In the genomic region with DNA sequence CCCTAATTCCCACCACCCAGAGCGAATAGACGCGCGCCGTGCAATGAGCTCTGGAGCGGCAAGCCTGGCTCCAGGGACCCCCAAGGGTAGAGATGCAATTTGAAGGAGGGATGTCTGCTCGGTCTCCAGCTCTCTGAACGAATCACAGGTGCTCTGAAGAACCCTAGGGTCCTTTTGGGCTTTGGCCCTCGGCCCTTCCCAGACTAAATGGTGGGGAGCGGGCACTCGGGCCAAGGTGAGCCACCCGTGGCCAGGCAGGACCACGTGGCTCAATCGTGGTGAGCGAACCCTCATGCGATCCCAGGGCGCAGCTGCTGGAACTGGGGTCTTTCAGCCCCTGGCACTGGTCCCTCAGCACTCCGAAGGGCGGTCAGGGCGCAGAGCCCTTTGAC, we compare ENCODE assay signal across 8 mouse cellular contexts. TPM values are rescaled to one million over a fixed set of nuclear protein-coding genes. Genes with fewer than 3 reads are reported as not detected.
DNase-seq lines count a peak whose midpoint lies in the region; ATAC-seq and TF ChIP-seq lines count a peak whose summit lies in the region.

No protein-coding gene starts in this region.

- H3K4me2 ChIP-seq in lung, embryonic 14.5 days, result peak overlapping the region; percentile 97
- peak overlapping the region; percentile 98 for H3K4me2 ChIP-seq in forebrain, embryonic 14.5 days (ENCODE audit: low read length)
- H3K4me2 ChIP-seq in limb, embryonic 15.5 days, result peak overlapping the region; percentile 97
- H3K4me2 ChIP-seq in stomach, embryonic 14.5 days (replicated peaks; ENCODE audit: low read depth, low read length), result peak overlapping the region; percentile 96

- 0 out of 2 replicates have a peak, but pooled peaks cover 1% of the 10 kb centered on the region for H3K36me3 ChIP-seq in lung, embryonic 14.5 days (ENCODE audit: insufficient read depth)
- no peaks in the 10 kb centered on the region for H3K36me3 ChIP-seq in forebrain, embryonic 14.5 days (ENCODE audit: control insufficient read depth, insufficient read depth, low read length)
- no peaks in the 10 kb centered on the region for H3K36me3 ChIP-seq in limb, embryonic 15.5 days
- H3K36me3 ChIP-seq in stomach, embryonic 14.5 days (ENCODE audit: control insufficient read depth, insufficient read depth, low read length), result no peaks in the 10 kb centered on the region

- DNase-seq in lung, embryonic 14.5 days, result no peak
- no peak for DNase-seq in lung, postnatal 25 days (ENCODE audit: low spot score)
- DNase-seq in forebrain, embryonic 14.5 days (ENCODE audit: low spot score), result peak; percentile 22
- DNase-seq in urinary bladder, postnatal 14 days (ENCODE audit: low spot score), result no peak
- no peak for DNase-seq in cerebellum, adult 8-10 months
- no peak for DNase-seq in natural killer cell, adult 2 months (ENCODE audit: low spot score in 2 of 2)

- TF ChIP-seq CTCF in lung, embryonic 14.5 days (IDR thresholded peaks at IDR 0.05; ENCODE audit: low read depth), result no peak

- H3K9me3 ChIP-seq in lung, embryonic 14.5 days (ENCODE audit: low read depth, low read length), result no peaks in the 10 kb centered on the region
- H3K9me3 ChIP-seq in forebrain, embryonic 14.5 days (replicated peaks; ENCODE audit: control insufficient read depth, low read length), result no peaks in the 10 kb centered on the region
- no peaks in the 10 kb centered on the region for H3K9me3 ChIP-seq in limb, embryonic 15.5 days
- no peaks in the 10 kb centered on the region for H3K9me3 ChIP-seq in stomach, embryonic 14.5 days (ENCODE audit: control insufficient read depth, low read depth, low read length)

- ATAC-seq in lung, embryonic 14.5 days (ENCODE audit: insufficient read depth), result no peak
- no peak for ATAC-seq in forebrain, embryonic 14.5 days
- ATAC-seq in limb, embryonic 15.5 days (ENCODE audit: insufficient number of reproducible peaks, low FRiP score, low TSS enrichment, low read depth), result no peak
- no peak for ATAC-seq in stomach, embryonic 14.5 days (ENCODE audit: insufficient number of reproducible peaks, insufficient read depth, low FRiP score, low read depth)

- H3K9ac ChIP-seq in lung, embryonic 14.5 days, result peak overlapping the region; percentile 58
- peak overlapping the region; percentile 43 for H3K9ac ChIP-seq in forebrain, embryonic 14.5 days (ENCODE audit: low read length)
- H3K9ac ChIP-seq in limb, embryonic 15.5 days, result 0 out of 2 replicates have a peak overlapping the region, but pooled peaks have one; percentile 37
- no peak overlapping the region; the same call in 1 of the 2 replicates for H3K9ac ChIP-seq in stomach, embryonic 14.5 days (replicated peaks; ENCODE audit: low read depth, low read length)

- peak overlapping the region; percentile 99 for H3K27ac ChIP-seq in lung, embryonic 14.5 days (ENCODE audit: low read depth)
- no peak overlapping the region for H3K27ac ChIP-seq in forebrain, embryonic 14.5 days (ENCODE audit: low read depth, low read length)
- H3K27ac ChIP-seq in limb, embryonic 15.5 days, result peak overlapping the region; percentile 92
- no peak overlapping the region for H3K27ac ChIP-seq in stomach, embryonic 14.5 days (ENCODE audit: low read length)

- peaks cover 10% of the 10 kb centered on the region; the same call in 1 of the 2 replicates for H3K27me3 ChIP-seq in lung, embryonic 14.5 days (ENCODE audit: insufficient read depth, low read length)
- peaks cover 31% of the 10 kb centered on the region for H3K27me3 ChIP-seq in forebrain, embryonic 14.5 days (replicated peaks; ENCODE audit: control insufficient read depth, insufficient read depth, low read length)
- H3K27me3 ChIP-seq in limb, embryonic 15.5 days, result 0 out of 2 replicates have a peak, but pooled peaks cover 6% of the 10 kb centered on the region
- H3K27me3 ChIP-seq in stomach, embryonic 14.5 days (ENCODE audit: control insufficient read depth, insufficient read depth, low read length), result peaks cover 3% of the 10 kb centered on the region; the same call in 1 of the 2 replicates

- peaks cover 7% of the 10 kb centered on the region for H3K4me1 ChIP-seq in lung, embryonic 14.5 days (ENCODE audit: insufficient read depth)
- H3K4me1 ChIP-seq in forebrain, embryonic 14.5 days (ENCODE audit: control insufficient read depth, insufficient read depth, low read length), result peaks cover 26% of the 10 kb centered on the region
- H3K4me1 ChIP-seq in limb, embryonic 15.5 days, result peaks cover 49% of the 10 kb centered on the region
- peaks cover 18% of the 10 kb centered on the region for H3K4me1 ChIP-seq in stomach, embryonic 14.5 days (ENCODE audit: control insufficient read depth, insufficient read depth, low read length)

- under 1% methylated on average over 20 of the region's 20 CpGs for WGBS in lung, embryonic 14.5 days
- under 1% methylated on average over 20 of the region's 20 CpGs for WGBS in forebrain, embryonic 14.5 days
- WGBS in limb, embryonic 15.5 days, result under 1% methylated on average over 20 of the region's 20 CpGs
- WGBS in stomach, embryonic 14.5 days, result under 1% methylated on average over 20 of the region's 20 CpGs

- peak overlapping the region; percentile 71 for H3K4me3 ChIP-seq in lung, embryonic 14.5 days (ENCODE audit: low read depth, low read length)
- peak overlapping the region; percentile 58 for H3K4me3 ChIP-seq in forebrain, embryonic 14.5 days (ENCODE audit: low read depth, low read length)
- H3K4me3 ChIP-seq in limb, embryonic 15.5 days, result peak overlapping the region; percentile 57
- H3K4me3 ChIP-seq in stomach, embryonic 14.5 days (ENCODE audit: low read depth, low read length), result peak overlapping the region; percentile 49

RNA-seq across cellular contexts. Expression of a gene that starts 3.0 kb away (rescaled TPM):
- 148 and 154 TPM in 2 replicates for polyA plus RNA-seq in lung, embryonic 14.5 days (2014; fragmentation: Nextera tagmentation; extraction: Ambion mirVana)
- polyA plus RNA-seq in forebrain, embryonic 14.5 days (2014; fragmentation: Nextera tagmentation; extraction: Ambion mirVana), result 60.8 and 70.3 TPM in 2 replicates
- polyA plus RNA-seq in limb, embryonic 15.5 days (2015; fragmentation: Nextera tagmentation; extraction: Ambion mirVana), result 129 TPM in 2 replicates
- polyA plus RNA-seq in stomach, embryonic 14.5 days (2014; fragmentation: Nextera tagmentation; extraction: Ambion mirVana), result 82.9 and 95.3 TPM in 2 replicates

RNA-seq across cellular contexts. Expression of a gene that starts 27.8 kb away (rescaled TPM):
- polyA plus RNA-seq in lung, embryonic 14.5 days (2014; fragmentation: Nextera tagmentation; extraction: Ambion mirVana), result 22.1 and 22.3 TPM in 2 replicates
- 26.7 and 27.8 TPM in 2 replicates for polyA plus RNA-seq in forebrain, embryonic 14.5 days (2014; fragmentation: Nextera tagmentation; extraction: Ambion mirVana)
- 27.9 and 28.1 TPM in 2 replicates for polyA plus RNA-seq in limb, embryonic 15.5 days (2015; fragmentation: Nextera tagmentation; extraction: Ambion mirVana)
- 23.7 and 25.8 TPM in 2 replicates for polyA plus RNA-seq in stomach, embryonic 14.5 days (2014; fragmentation: Nextera tagmentation; extraction: Ambion mirVana)

RNA-seq across cellular contexts. Expression of a gene that starts 46.4 kb away (rescaled TPM):
- polyA plus RNA-seq in lung, embryonic 14.5 days (2014; fragmentation: Nextera tagmentation; extraction: Ambion mirVana), result not detected in 2 replicates
- 28.1 and 36.3 TPM in 2 replicates for polyA plus RNA-seq in forebrain, embryonic 14.5 days (2014; fragmentation: Nextera tagmentation; extraction: Ambion mirVana)
- not detected in 2 replicates for polyA plus RNA-seq in limb, embryonic 15.5 days (2015; fragmentation: Nextera tagmentation; extraction: Ambion mirVana)
- polyA plus RNA-seq in stomach, embryonic 14.5 days (2014; fragmentation: Nextera tagmentation; extraction: Ambion mirVana), result not detected in 2 replicates

Comparison
In these comparisons a context has a peak if more than half of its experiments do, and no peak if none do; other contexts are left out.
1. H3K27ac ChIP-seq: peak in lung, embryonic 14.5 days (single experiment) and limb, embryonic 15.5 days (single experiment); none in forebrain, embryonic 14.5 days (single experiment) and stomach, embryonic 14.5 days (single experiment).
2. RNA of a gene that starts 46.4 kb away (polyA plus RNA-seq): 28.1 to 36.3 TPM in forebrain, embryonic 14.5 days; not detected in lung, embryonic 14.5 days, not detected in limb, embryonic 15.5 days and not detected in stomach, embryonic 14.5 days; every median in the first group is over 10 times any median in the second.
3. Peak in every context shown above with its lines, with median percentiles within 50 percentile points of each other: H3K4me2 ChIP-seq and H3K4me3 ChIP-seq.